Mouse (Mus musculus) kidney, adult 18-20 months (tissue): Measurements from ENCODE around the gene Prkx.

Source experiments
- DNase-seq: peaks from one replicate; pipeline ENCODE4 v3.0.0; 2021

The Prkx gene

DNA sequence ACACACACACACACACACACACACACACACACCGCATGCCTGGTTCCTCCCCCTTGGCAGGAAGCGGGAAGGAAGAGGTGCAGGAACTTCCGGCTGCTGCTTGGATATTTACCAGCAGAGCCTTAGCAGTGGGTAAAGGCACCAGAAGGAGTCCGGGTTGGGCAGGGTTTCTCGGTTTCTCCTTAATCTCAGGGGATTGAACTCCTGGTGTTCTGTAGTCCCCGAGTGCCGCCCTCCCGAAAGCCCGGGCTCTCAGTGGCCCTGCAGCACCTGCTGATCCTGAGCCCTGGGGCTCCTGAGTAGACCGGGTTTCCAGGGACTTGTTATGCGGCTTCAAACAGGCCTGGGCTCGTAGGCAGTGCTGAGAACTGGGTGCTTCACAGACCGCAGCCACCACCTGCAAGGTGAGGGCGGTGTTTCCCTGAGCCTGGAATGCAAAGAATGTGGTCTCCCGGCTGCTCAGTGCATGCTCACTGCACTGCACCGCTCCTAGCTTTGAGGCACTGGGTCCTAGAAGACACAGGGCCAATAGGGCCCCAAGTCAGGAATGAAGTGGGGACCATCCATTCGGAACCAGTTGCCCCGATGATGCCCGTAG, at the start of gene Prkx:
Gene Prkx (minus strand): TSS at position 41 of the 598 bp plus-strand sequence.
- DNase-seq = peak; percentile 70

DNA sequence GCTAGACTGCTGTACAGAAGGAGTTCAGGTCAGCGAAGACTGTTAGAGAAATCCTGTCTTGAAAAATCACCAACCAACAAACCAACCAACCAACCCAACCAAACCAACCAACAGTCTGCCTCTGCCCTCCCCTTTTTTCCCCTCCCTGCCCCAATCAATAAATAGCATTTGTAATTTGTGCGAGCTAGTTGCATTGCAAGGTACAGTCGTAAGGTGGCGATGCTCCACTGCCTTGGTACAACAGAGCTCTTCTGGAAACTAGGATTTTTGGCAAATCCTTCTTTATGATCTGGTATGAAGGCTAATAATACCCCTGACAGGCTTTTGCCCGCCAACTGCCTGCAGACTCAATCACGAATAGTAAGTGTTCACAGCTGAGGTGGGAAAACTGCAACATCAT, 16.0 kb upstream of the Prkx start:
- no peak for DNase-seq

DNA sequence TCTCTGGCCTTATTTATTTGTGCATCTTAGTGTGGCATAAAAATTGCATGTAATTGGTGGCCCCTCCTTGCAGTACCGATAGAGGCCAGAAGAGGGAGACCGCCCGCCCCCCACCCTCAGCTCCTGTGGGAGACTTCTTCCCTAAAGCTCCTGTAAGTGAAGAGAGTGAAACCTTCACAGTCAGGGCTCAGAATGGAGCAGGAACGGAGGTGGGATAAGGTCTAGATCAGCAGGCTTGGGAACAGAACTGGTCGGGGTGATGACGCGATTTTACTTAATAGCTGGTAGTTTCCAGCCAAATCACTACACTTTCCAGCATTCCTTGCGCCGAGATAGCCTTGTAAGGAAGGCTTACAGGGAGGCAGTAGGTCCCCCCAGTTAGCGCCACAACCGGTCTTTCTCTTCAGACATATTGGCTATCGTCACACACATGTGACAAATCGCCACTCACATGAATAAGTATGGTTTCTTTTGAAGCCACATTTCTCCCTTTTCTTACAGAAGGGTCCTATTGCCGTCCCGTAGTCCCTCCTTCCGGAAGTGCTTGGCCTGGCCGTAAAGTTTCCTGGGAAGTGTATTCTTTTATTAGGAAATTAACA, 14.6 kb upstream of the Prkx start:
- peak; percentile 82 for DNase-seq

DNA sequence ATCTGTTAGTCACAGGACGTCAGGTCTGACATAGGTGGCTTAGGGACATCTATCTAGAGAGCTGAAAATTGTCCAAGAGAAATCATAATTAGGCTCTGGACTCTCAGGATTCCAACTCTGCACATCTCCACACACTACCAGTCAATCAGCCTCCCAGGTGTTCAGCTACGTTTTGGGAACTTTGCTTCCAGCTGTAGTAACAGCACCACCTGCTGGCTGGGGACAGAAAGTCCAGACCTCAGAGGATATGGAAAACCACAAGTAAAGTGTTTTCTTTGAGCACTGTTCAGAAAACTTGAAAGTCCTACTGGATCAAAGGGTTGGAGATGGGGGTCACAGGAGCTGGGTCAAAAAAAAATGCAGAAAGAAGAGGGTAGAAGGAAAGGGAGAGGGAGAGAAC, 12.5 kb upstream of the Prkx start:
- peak; percentile 51 for DNase-seq

DNA sequence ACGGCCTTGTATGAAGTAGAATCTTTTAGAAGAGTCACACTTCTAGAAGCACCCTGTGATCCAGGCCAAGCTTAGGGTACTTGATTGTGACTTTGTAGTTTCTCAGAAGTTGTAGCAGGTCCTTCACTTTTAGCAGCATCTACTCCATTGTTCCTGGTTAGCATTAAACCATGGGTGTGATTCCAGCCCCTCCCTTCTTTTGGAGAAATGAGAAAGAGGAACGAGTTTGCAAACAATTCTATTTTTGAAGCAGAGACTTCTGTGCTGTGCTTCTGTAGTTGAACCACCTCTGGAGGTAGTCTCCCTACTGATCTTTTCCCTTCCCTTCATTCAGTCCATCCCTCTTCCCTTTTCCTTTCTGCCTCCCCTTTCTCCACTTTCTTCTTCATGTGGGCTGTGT, 6.2 kb upstream of the Prkx start:
- no peak for DNase-seq

DNA sequence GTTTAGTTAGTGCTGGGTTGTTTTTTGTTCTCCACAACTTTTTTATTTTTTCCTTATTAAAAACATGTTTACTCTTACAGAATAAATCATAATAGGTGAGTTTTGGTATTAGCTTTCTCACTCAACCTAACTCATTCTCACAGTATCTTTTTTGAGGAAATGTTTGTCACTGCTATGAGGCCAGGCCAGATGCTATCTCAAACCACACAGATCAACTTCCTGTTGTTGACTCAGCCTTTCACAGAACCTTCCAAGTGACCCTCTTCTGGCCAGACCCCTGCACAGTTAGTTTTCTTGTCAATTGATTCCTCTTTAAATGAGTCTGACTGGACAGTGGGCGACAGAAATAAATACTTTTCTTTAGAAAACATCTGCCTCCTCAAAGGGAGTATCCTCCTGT, 5.5 kb upstream of the Prkx start:
- DNase-seq = no peak

DNA sequence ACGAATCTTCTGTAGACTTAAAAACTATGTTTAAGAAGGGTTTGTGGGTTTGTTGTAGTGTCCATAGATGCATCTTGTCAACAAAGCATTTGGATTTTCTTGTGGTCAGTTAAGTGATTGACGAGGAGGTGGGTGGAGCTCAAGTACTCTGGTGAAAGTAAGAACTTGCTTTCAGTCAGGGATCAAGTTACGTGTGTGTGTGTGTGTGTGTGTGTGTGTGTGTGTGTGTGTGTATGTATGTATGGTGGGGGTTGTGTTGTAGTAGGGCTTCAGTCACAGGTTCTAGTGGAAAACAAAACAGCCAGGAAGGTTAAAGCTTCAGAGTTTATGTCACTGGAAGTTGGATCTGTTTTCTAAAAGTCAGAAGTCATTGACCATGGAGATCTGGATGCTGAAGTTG, 3.5 kb upstream of the Prkx start:
- no peak for DNase-seq

DNA sequence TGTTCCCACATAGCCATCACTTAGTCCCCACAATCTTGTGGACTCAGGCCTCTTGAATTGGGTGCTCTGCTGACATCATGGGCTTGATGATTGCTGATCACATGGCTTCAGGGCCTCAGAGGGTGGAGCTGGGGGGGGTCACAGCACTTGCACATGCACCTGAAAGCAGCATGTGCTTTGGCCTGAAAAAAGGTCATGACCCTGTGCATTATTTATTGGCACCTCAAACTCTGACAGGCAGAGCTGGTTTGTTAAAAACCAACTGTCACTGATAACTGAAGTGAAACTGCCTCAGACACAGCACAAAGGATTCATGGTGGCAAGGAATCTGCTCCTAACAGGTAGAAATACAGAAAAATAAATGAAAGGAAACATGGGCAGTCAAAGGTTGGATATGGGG, 1.7 kb upstream of the Prkx start:
- no peak for DNase-seq

DNA sequence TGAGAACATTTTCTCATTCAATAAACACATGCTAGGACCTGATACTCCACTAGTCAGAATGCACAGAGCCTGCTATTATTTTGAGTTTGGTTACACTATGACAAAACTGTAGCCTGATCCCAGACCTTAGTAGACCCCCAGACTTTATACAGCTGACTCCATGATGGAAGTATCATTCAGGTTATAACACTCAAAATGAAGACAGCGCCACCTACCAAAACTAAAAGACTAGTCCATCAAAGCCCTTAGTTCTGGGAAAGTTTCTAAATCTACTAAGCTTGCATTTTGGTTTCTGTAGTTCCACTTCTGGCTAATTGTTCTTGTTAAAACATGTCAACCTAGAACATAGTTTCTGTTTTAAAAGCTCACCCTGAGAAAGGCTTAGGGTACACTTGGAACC, 838 bp upstream of the Prkx start:
- no peak for DNase-seq

DNA sequence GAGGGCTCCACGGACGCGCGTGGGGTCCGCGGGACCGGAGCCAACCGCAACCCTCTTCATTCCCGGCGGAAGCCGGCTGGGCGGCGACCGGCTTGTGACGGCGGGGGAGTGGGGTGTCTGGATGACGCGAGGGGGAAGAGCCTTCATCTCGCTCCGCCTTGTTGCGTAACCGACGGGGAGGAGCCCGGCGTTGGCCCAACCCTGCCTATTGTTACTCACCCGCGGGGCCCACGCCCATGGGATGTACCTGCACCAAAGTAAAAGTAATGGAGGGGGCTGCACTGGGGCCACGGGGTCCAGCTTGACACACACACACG, 262 bp downstream of the Prkx start:
- peak; percentile 89 for DNase-seq

DNA sequence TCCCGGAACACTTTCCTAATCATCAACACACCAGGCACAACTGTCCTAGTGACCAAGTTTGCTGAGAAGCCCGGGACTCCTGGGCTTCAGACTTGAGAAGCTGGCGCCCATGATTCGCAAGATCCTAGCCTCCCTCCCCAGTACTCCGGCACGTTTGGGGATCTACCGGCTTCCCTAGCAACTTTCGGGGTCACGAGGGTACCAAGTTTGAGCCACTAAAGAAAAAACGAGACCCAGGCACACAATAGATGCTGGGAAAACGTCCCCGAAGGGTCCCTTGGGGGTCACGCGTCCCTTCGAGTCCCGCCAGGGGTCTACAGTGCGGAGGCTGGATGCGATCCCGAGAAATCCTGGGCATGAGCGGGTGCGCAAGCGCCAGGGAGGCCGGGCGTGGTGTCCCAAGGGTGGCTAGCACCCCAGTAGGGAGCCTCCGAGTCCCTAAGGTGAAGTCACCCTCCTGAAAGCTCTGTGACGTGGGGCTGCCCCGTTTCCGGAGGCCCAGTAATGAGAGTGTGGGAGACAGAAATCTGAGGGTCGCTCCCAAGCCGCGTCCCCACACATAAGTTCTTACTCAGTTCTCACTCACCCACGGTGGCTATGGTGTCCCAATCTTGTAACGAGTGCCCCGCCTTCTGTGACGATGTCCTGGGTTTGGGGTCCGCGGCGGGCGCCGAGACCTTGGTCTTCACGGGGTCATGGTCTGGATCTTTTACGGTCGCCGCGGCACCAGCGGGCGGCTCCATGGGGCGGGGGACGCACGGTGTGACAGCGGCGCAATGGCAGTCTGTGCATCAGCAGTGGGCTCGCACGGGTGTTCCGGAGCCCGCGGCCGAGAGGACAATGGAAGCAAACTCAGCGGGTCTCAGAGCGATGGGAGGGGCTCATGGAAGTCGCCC, 868 bp downstream of the Prkx start:
- DNase-seq = no peak

DNA sequence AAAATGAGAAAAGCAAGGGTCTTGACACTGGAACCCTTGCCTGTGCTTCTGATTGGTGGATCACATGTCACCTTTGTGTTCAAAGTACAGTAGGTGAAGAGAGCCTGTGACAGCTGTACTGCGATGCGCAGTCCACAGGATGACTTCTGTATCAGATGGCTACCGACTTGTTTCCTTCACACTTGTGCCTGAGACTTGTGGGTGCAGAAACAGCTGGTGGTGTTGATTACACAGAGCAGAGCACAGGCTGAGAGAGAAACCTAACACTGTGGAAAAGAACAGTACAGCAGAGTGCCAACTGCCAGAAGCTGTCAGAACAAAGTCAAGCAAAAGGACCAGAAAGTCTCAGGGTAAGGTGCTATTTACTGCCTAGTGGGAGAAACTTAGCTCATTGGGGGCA, 7.4 kb downstream of the Prkx start:
- DNase-seq = no peak

DNA sequence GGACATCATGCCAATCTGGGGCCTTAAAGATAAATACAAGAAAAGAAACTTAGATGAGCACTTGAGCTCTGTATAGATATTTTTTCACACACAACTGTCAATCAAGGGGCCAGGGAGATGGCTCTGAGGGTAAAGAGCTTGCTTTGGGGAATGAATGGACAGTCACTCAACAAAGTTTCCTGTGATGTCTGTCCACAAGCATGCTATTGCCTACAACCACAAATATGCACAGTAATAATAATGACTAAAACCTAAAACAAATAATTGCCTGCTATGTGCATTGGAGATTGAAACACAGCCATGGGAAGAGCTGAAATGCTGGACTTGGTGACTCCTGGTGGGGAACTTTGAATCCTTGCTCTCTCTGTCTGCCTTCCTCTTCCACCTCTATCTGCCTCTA, 9.7 kb downstream of the Prkx start:
- DNase-seq = no peak

DNA sequence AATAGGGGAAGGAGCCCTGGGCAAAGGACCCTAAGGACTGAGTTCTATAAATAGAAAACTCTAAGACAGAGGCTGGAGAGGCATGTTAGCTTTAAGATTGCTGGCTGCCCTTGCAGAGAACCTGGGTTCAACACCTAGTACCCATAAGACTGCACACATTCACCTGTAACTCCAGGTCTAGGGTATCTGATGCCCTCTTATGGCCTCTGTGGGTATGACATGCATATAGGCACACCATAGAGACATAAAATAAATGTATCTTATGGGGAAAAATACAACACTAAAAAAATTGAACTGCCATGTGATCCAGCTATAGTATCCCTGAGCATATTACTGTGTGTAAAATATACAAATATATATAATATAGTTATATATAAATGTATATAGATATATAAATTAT, 18.3 kb downstream of the Prkx start:
- DNase-seq = no peak

DNA sequence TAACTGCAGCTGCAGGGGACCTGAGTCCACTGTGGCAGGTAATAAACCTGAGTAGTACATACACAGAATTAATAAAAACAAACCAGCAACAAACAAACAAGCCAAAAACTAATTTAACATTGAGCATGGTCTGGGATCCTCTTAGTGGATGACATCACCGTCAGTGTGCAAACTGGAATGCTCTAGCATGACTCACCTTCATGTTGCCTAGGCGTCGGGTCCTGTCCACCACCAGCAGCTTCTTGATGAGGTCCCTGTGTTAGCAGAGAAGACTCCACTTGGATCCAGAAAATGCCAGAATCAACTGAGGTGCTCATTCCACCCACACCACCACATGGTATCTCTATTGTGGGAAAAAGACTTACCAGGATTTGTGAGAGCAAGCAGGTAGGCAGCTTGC, 30.9 kb downstream of the Prkx start:
- no peak for DNase-seq

DNA sequence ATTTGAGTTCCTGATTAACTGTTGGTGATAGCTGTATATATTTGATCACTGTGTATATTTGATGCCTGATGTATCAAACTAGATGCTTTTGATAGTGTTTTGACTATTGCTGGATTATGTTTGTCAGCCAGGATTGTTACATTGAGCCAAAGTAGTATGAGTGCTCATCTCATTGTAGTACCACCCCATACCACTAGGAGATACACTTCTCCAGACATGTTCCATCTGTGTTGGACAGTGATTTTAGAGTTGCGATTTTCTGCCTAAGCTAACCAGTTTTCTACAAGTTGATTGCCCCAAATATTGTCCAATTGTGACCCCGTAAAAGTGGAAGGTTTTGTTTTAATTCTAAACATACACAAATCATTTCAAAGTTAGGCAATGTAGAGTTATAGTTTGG, 51.8 kb downstream of the Prkx start:
- no peak for DNase-seq

DNA sequence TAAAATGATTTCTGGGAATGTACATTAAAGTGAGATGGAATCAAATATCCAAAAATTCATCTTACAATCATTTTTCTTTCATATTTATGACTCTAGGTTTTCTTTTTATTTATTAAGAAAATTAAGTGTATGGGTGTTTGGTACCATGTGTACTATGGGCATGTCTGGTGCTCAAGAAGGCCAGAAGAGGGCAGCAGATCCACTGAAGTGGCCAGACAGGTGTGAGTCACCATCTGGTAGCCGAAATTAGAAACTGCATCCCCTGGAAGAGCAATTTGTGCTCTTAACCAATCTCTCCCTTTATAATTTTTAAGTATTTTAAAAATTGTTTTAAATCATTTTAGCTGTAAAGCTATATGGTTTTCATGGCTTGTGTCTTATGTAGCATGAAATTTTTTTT, 54.7 kb downstream of the Prkx start:
- peak; percentile 29 for DNase-seq

DNA sequence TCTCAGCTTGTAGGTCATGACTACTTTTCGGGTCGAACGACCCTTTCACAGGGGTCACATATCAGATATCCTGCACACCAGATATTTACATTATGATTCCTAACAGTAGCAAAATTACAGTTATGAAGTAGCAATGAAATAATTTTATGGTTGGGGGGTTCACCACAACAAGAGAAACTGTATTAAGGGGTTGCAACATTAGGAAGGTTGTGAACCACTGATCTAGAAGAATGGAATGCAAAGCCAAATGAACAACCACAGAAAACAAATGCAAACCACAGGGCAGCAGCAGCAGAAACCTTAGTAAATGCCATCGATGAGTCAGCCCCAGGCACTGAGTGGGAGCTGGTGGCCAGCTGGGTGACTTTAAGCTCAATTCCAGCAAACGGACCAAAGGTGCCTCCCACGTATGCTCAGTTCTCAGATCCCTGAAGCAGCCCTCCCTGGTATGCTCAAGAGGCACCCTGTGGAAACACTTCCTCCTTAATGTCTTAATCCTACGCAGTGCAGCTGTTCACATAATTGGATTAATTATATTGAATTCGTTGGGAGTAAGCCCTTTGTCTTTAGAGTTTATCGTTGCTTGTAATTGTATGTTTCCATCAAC, 62.0 kb downstream of the Prkx start:
- DNase-seq = no peak

DNA sequence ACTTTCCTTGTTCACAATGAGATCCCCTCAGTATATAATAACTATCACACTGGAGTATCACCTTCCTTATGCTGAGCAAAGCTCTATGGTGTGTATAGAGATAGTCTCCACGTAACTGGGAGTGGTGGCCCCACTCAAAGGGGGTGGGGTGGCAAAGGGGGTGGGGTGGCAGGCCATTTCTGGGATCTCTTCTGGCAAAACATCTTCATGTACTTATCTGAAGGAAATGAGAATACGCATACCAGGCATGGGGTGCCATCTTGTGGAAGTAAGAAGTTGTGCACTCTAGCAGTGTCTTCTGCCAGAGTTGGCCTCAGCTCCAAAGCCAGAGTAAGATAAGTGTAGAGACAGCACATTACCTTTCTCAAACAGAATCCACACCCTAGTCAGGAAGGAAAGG, 75.8 kb downstream of the Prkx start:
- DNase-seq = peak; percentile 27
